In the genomic region with DNA sequence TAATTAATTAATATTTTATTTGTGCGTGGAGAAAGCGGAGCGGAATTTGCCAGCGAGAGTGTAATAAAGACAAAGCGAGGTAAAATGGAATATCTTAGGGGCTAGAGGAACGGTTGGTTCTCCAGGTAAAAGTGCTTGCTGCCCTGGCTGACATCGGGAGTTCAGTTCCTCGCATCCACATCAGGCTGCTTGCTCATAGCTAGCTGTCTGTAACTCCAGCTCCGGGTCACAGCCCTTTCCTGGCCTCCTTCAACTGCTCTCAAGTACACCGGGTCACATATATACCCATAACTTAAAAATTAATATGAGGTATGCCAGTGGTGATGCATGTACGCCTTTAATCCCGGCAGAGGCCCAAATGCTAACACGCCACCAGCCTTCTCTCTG, we compare ENCODE assay signal across 8 mouse cellular contexts. TPM values are rescaled to one million over a fixed set of nuclear protein-coding genes. Genes with fewer than 3 reads are reported as not detected.
DNase-seq lines count a peak whose midpoint lies in the region; ATAC-seq and TF ChIP-seq lines count a peak whose summit lies in the region.

No protein-coding gene starts in this region.

- H3K4me2 ChIP-seq in heart, embryonic 15.5 days = peak overlapping the region; percentile 58

- peaks cover 13% of the 10 kb centered on the region; the same call in 1 of the 2 replicates for H3K36me3 ChIP-seq in heart, embryonic 15.5 days
- H3K36me3 ChIP-seq in MEL (ENCODE audit: control insufficient read depth in 1 of 2, insufficient read depth in 2 of 2, low read length in 2 of 2) = peaks cover 0 to 45% of the 10 kb centered on the region in 2 experiments; a peak in 2 of 4 replicates
- H3K36me3 ChIP-seq in hindbrain, embryonic 10.5 days = peaks cover 32% of the 10 kb centered on the region
- H3K36me3 ChIP-seq in midbrain, embryonic 10.5 days = peaks cover 30% of the 10 kb centered on the region

- H3K9ac ChIP-seq in heart, embryonic 15.5 days = peak overlapping the region; percentile 40
- peak overlapping the region; percentile 85 for H3K9ac ChIP-seq in MEL (ENCODE audit: control insufficient read depth, low read depth, low read length, poor library complexity, severe bottlenecking)

- no peaks in the 10 kb centered on the region for H3K27me3 ChIP-seq in heart, embryonic 15.5 days
- no peaks in the 10 kb centered on the region for H3K27me3 ChIP-seq in MEL (ENCODE audit: control insufficient read depth in 1 of 2, insufficient read depth in 2 of 2, low read length in 2 of 2)
- H3K27me3 ChIP-seq in hindbrain, embryonic 10.5 days (ENCODE audit: insufficient read depth, poor library complexity, severe bottlenecking) = no peaks in the 10 kb centered on the region
- no peaks in the 10 kb centered on the region for H3K27me3 ChIP-seq in midbrain, embryonic 10.5 days (ENCODE audit: low read depth, poor library complexity, severe bottlenecking)

- peak overlapping the region; percentile 9; the same call in 1 of the 2 replicates for H3K27ac ChIP-seq in heart, embryonic 15.5 days
- peak overlapping the region; percentile 48 for H3K27ac ChIP-seq in MEL (ENCODE audit: control insufficient read depth, low read depth, low read length)
- H3K27ac ChIP-seq in hindbrain, embryonic 10.5 days = peak overlapping the region; percentile 96
- peak overlapping the region; percentile 94 for H3K27ac ChIP-seq in midbrain, embryonic 10.5 days (replicated peaks)

- ATAC-seq in heart, embryonic 15.5 days (replicated peaks; ENCODE audit: insufficient number of reproducible peaks, insufficient read depth, low FRiP score, low read depth) = no peak
- ATAC-seq in erythroid progenitor cell, adult 5-6 weeks (replicated peaks; ENCODE audit: low FRiP score, poor library complexity, severe bottlenecking) = no peak; the same call in 1 of the 2 replicates

- no peaks in the 10 kb centered on the region for H3K9me3 ChIP-seq in heart, embryonic 15.5 days (replicated peaks)
- no peaks in the 10 kb centered on the region for H3K9me3 ChIP-seq in MEL (replicated peaks; ENCODE audit: insufficient read depth, low read length)
- H3K9me3 ChIP-seq in hindbrain, embryonic 10.5 days = no peaks in the 10 kb centered on the region
- no peaks in the 10 kb centered on the region for H3K9me3 ChIP-seq in midbrain, embryonic 10.5 days (replicated peaks)

- TF ChIP-seq RAD21 in MEL (IDR thresholded peaks at IDR 0.05; ENCODE audit: low read depth, low read length) = no peak

- H3K4me1 ChIP-seq in heart, embryonic 15.5 days (replicated peaks) = peaks cover 49% of the 10 kb centered on the region
- peaks cover 11 to 35% of the 10 kb centered on the region in 2 experiments for H3K4me1 ChIP-seq in MEL (ENCODE audit: control insufficient read depth in 1 of 2, insufficient read depth in 2 of 2, low read length in 2 of 2)
- H3K4me1 ChIP-seq in hindbrain, embryonic 10.5 days (replicated peaks) = peaks cover 47% of the 10 kb centered on the region
- H3K4me1 ChIP-seq in midbrain, embryonic 10.5 days = peaks cover 36% of the 10 kb centered on the region

- no peak for DNase-seq in heart, adult 18-20 months
- DNase-seq in MEL (ENCODE audit: low read depth, low spot score) = no peak
- DNase-seq in hindbrain, embryonic 10.5 days (ENCODE audit: low spot score) = no peak
- DNase-seq in midbrain, embryonic 10.5 days (ENCODE audit: low spot score) = no peak
- no peak for DNase-seq in T-cell, adult 2 months (ENCODE audit: low spot score)
- DNase-seq in cerebellum, adult 8-10 months = no peak

- no peak; a peak in 1 of 4 replicates for TF ChIP-seq POLR2A in MEL (IDR thresholded peaks at IDR 0.05; ENCODE audit: control insufficient read depth in 1 of 2, insufficient read depth in 1 of 2, low read depth in 1 of 2, low read length in 2 of 2, poor library complexity in 1 of 2)

- H3K4me3 ChIP-seq in heart, embryonic 15.5 days = peak overlapping the region; percentile 95
- peak overlapping the region; percentile 60 to 77 for H3K4me3 ChIP-seq in MEL (ENCODE audit: control insufficient read depth in 1 of 2, insufficient read depth in 1 of 2, low read depth in 2 of 2, low read length in 2 of 2)
- H3K4me3 ChIP-seq in hindbrain, embryonic 10.5 days = peak overlapping the region; percentile 86
- peak overlapping the region; percentile 90 for H3K4me3 ChIP-seq in midbrain, embryonic 10.5 days

- H3K79me2 ChIP-seq in MEL (ENCODE audit: control insufficient read depth, insufficient read depth, low read length, poor library complexity) = peaks cover 60% of the 10 kb centered on the region

- WGBS in heart, embryonic 15.5 days = 33% methylated on average over 13 of the region's 13 CpGs
- 38% methylated on average over 13 of the region's 13 CpGs for WGBS in hindbrain, embryonic 10.5 days
- WGBS in midbrain, embryonic 10.5 days = 41% methylated on average over 13 of the region's 13 CpGs

- TF ChIP-seq CTCF in MEL (IDR thresholded peaks at IDR 0.05 in 2 of 3, conservative IDR thresholded peaks at IDR 0.05 in 1 of 3; ENCODE audit: control insufficient read depth in 1 of 3, insufficient read depth in 1 of 3, low read depth in 2 of 3, low read length in 3 of 3, poor library complexity in 1 of 3, severe bottlenecking in 1 of 3) = no peak

- no peak for TF ChIP-seq EP300 in MEL (IDR thresholded peaks at IDR 0.05; ENCODE audit: low read depth in 1 of 2, low read length in 2 of 2)

TF ChIP-seq in MEL, 35 proteins besides CTCF, POLR2A, EP300 and RAD21:
- TF ChIP-seq ELF1 (IDR thresholded peaks at IDR 0.05; ENCODE audit: low read depth, low read length) = no peak
- peak; percentile 1; the same call in 1 of the 2 replicates for TF ChIP-seq RCOR1 (IDR thresholded peaks at IDR 0.05; ENCODE audit: low read depth, low read length)

RNA-seq across cellular contexts. Expression of gene Sh3gl1, which starts 0.5 kb away (rescaled TPM):
- polyA plus RNA-seq in heart, embryonic 15.5 days (2015; fragmentation: Nextera tagmentation; extraction: Ambion mirVana) = 67.0 and 93.4 TPM in 2 replicates
- total RNA-seq in heart, adult 18-20 months (2021) = 10 to 100 TPM; 11.7 to 13.7 TPM
- 36.7 and 41.0 TPM in 2 replicates for total RNA-seq in MEL (2012; rRNA removed)
- 10 to 100 TPM in 1 of 2 experiments, not detected in 1; 78.4 TPM for polyA plus RNA-seq in MEL (2012; ENCODE audit: insufficient read depth in 1 of 2, insufficient read length in 2 of 2, low read depth in 1 of 2, low replicate concordance in 2 of 2, missing spikeins in 1 of 2)
- polyA plus RNA-seq in hindbrain, embryonic 10.5 days (2016; fragmentation: Nextera tagmentation; extraction: Ambion mirVana) = 161 and 163 TPM in 2 replicates
- polyA plus RNA-seq in midbrain, embryonic 10.5 days (2016; fragmentation: Nextera tagmentation; extraction: Ambion mirVana) = 161 and 162 TPM in 2 replicates
- 14.4 and 14.7 TPM in 2 replicates for total RNA-seq in erythroid progenitor cell, adult 5-6 weeks (2015; ENCODE audit: low replicate concordance)
- total RNA-seq in erythroid progenitor cell, adult 5-6 weeks (2017; ENCODE audit: low replicate concordance) = 27.6 and 28.1 TPM in 2 replicates

RNA-seq across cellular contexts. Expression of gene Chaf1a, which starts 3.3 kb away (rescaled TPM):
- 10.1 and 15.0 TPM in 2 replicates for polyA plus RNA-seq in heart, embryonic 15.5 days (2015; fragmentation: Nextera tagmentation; extraction: Ambion mirVana)
- 1 to 10 TPM; 1.1 to 1.3 TPM for total RNA-seq in heart, adult 18-20 months (2021)
- total RNA-seq in MEL (2012; rRNA removed) = 48.5 and 49.5 TPM in 2 replicates
- polyA plus RNA-seq in MEL (2012; ENCODE audit: insufficient read depth in 1 of 2, insufficient read length in 2 of 2, low read depth in 1 of 2, low replicate concordance in 2 of 2, missing spikeins in 1 of 2) = 100 to 1,000 TPM in 1 of 2 experiments, not detected in 1; 116 TPM
- polyA plus RNA-seq in hindbrain, embryonic 10.5 days (2016; fragmentation: Nextera tagmentation; extraction: Ambion mirVana) = 35.3 and 46.0 TPM in 2 replicates
- 45.4 and 49.3 TPM in 2 replicates for polyA plus RNA-seq in midbrain, embryonic 10.5 days (2016; fragmentation: Nextera tagmentation; extraction: Ambion mirVana)
- 26.4 and 28.1 TPM in 2 replicates for total RNA-seq in erythroid progenitor cell, adult 5-6 weeks (2015; ENCODE audit: low replicate concordance)
- 32.6 and 39.0 TPM in 2 replicates for total RNA-seq in erythroid progenitor cell, adult 5-6 weeks (2017; ENCODE audit: low replicate concordance)

RNA-seq across cellular contexts. Expression of gene Mpnd, which starts 31.4 kb away (rescaled TPM):
- polyA plus RNA-seq in heart, embryonic 15.5 days (2015; fragmentation: Nextera tagmentation; extraction: Ambion mirVana) = 61.1 and 81.1 TPM in 2 replicates
- total RNA-seq in heart, adult 18-20 months (2021) = 10 to 100 TPM; 59.7 to 60.5 TPM
- total RNA-seq in MEL (2012; rRNA removed) = 3.9 and 5.6 TPM in 2 replicates
- polyA plus RNA-seq in MEL (2012; ENCODE audit: insufficient read depth in 1 of 2, insufficient read length in 2 of 2, low read depth in 1 of 2, low replicate concordance in 2 of 2, missing spikeins in 1 of 2) = 10 to 100 TPM in 1 of 2 experiments, not detected in 1; 18.3 TPM
- polyA plus RNA-seq in hindbrain, embryonic 10.5 days (2016; fragmentation: Nextera tagmentation; extraction: Ambion mirVana) = 131 and 177 TPM in 2 replicates
- 131 and 160 TPM in 2 replicates for polyA plus RNA-seq in midbrain, embryonic 10.5 days (2016; fragmentation: Nextera tagmentation; extraction: Ambion mirVana)
- total RNA-seq in erythroid progenitor cell, adult 5-6 weeks (2015; ENCODE audit: low replicate concordance) = 4.0 and 6.7 TPM in 2 replicates
- total RNA-seq in erythroid progenitor cell, adult 5-6 weeks (2017; ENCODE audit: low replicate concordance) = 2.3 and 35.3 TPM in 2 replicates

RNA-seq across cellular contexts. Expression of gene Stap2, which starts 31.5 kb away (rescaled TPM):
- 13.7 and 17.2 TPM in 2 replicates for polyA plus RNA-seq in heart, embryonic 15.5 days (2015; fragmentation: Nextera tagmentation; extraction: Ambion mirVana)
- 10 to 100 TPM; 12.3 to 12.9 TPM for total RNA-seq in heart, adult 18-20 months (2021)
- 0.08 and 0.10 TPM in 2 replicates for total RNA-seq in MEL (2012; rRNA removed)
- polyA plus RNA-seq in MEL (2012; ENCODE audit: insufficient read depth in 1 of 2, insufficient read length in 2 of 2, low read depth in 1 of 2, low replicate concordance in 2 of 2, missing spikeins in 1 of 2) = under 1 TPM in 1 of 2 experiments, not detected in 1; 0.08 TPM
- polyA plus RNA-seq in hindbrain, embryonic 10.5 days (2016; fragmentation: Nextera tagmentation; extraction: Ambion mirVana) = 6.0 and 8.3 TPM in 2 replicates
- polyA plus RNA-seq in midbrain, embryonic 10.5 days (2016; fragmentation: Nextera tagmentation; extraction: Ambion mirVana) = 5.2 and 5.5 TPM in 2 replicates
- total RNA-seq in erythroid progenitor cell, adult 5-6 weeks (2015; ENCODE audit: low replicate concordance) = not detected in 2 replicates
- total RNA-seq in erythroid progenitor cell, adult 5-6 weeks (2017; ENCODE audit: low replicate concordance) = 0.98 TPM in 1 of 2 replicates, not detected in the other

RNA-seq across cellular contexts. Expression of gene Ubxn6, which starts 37.9 kb away (rescaled TPM):
- 42.0 and 45.0 TPM in 2 replicates for polyA plus RNA-seq in heart, embryonic 15.5 days (2015; fragmentation: Nextera tagmentation; extraction: Ambion mirVana)
- total RNA-seq in heart, adult 18-20 months (2021) = 10 to 100 TPM; 51.4 to 57.0 TPM
- total RNA-seq in MEL (2012; rRNA removed) = 24.8 and 28.2 TPM in 2 replicates
- polyA plus RNA-seq in MEL (2012; ENCODE audit: insufficient read depth in 1 of 2, insufficient read length in 2 of 2, low read depth in 1 of 2, low replicate concordance in 2 of 2, missing spikeins in 1 of 2) = 10 to 100 TPM in 1 of 2 experiments, not detected in 1; 42.2 TPM
- polyA plus RNA-seq in hindbrain, embryonic 10.5 days (2016; fragmentation: Nextera tagmentation; extraction: Ambion mirVana) = 38.7 and 52.7 TPM in 2 replicates
- polyA plus RNA-seq in midbrain, embryonic 10.5 days (2016; fragmentation: Nextera tagmentation; extraction: Ambion mirVana) = 35.7 and 41.2 TPM in 2 replicates
- total RNA-seq in erythroid progenitor cell, adult 5-6 weeks (2015; ENCODE audit: low replicate concordance) = 4.7 and 8.4 TPM in 2 replicates
- total RNA-seq in erythroid progenitor cell, adult 5-6 weeks (2017; ENCODE audit: low replicate concordance) = 1.9 and 5.6 TPM in 2 replicates

Comparison
In these comparisons a context has a peak if more than half of its experiments do, and no peak if none do; other contexts are left out.
1. H3K27ac ChIP-seq: peak in every context shown above with its lines; median percentile 96 in hindbrain, embryonic 10.5 days; 94 in midbrain, embryonic 10.5 days; 48 in MEL; 9 in heart, embryonic 15.5 days.